Mouse (Mus musculus) erythroid progenitor cell, adult 5-6 weeks (primary cell): Measurements from ENCODE around the gene Gpr15. TPM values are rescaled to one million over a fixed set of nuclear protein-coding genes. Genes with fewer than 3 reads are reported as not detected.

Experiments used
- ATAC-seq: replicated peaks from 2 replicates; pipeline ENCODE4 v1.8.0; 2016; ENCODE audit warnings: moderate number of reproducible peaks, mild to moderate bottlenecking, moderate TSS enrichment, inconsistent platforms; ENCODE audit not compliant: poor library complexity, low FRiP score, severe bottlenecking
- total RNA-seq, 2 experiments: library from RNA; stranded (forward) in 1 of 2; stranded (reverse) in 1 of 2; fragments of 150-400 nt in 1 of 2; fragments of 186-747, 209-891 nt in 1 of 2; gene quantifications; 2 replicates each; pipeline versions ENCODE4 v1.2.3 to v1.2.4; 2015 to 2017; ENCODE audit warnings: low replicate concordance in 2 of 2

The Gpr15 gene
- total RNA-seq (2015; ENCODE audit: low replicate concordance) (1.1 TPM in 1 of 2 replicates, not detected in the other), total RNA-seq (2017; ENCODE audit: low replicate concordance) (not detected in 2 replicates)

DNA sequence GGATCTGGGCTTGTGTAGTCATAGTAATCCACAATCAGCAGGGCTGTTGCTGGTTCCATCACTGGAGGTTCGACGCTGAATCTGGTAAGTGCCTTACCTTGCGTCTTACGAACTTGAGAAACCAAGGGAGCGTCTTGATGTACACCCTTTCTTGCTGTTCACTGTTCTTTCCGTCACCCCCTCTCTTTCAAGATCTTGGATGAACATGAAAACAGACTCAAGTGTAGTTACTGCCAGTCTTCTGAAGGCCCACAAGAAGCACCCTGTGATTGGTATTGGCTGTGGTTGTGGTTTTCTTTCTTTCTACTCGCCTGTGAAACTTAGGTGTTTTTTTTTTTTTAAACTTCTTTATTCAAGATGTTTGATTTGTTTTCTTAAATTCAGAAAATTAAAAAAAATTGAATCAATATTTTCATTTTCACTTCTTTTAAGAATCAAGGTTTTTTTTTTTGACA lies at the start of gene Gpr15:
TSS of gene Gpr15 (minus strand) at position 405 of the 455 bp plus-strand sequence.
- no peak for ATAC-seq

- no peak for ATAC-seq
Measured at GRCm38 (mm10) chr16:58763076-58763475, 44.2 kb upstream of the Gpr15 start, which contains the start of gene Olfr172. Olfr172 (minus strand) TSS chr16:58763176.

- no peak for ATAC-seq
Measured at GRCm38 (mm10) chr16:58756191-58756590, 37.3 kb upstream of the Gpr15 start.

DNA sequence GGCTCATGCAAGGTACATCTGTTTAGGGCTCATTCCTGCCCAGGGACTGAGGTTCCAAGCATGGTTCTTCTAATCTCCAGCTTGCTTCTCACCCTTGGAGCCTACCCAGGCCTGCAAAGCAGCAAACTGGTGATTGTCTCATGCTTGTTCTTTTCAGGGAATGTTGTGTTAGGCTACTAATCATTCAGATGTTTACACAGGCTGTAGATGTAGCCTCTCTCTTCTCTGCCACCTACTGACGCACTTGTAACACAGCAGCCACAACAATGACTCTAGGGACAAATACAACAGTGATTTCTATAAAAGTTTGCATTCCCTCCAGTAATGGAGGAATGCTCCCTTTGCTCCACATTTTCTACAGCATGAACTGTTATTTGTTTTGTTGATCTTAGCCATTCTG lies 32.4 kb upstream of the Gpr15 start:
- ATAC-seq = no peak

DNA sequence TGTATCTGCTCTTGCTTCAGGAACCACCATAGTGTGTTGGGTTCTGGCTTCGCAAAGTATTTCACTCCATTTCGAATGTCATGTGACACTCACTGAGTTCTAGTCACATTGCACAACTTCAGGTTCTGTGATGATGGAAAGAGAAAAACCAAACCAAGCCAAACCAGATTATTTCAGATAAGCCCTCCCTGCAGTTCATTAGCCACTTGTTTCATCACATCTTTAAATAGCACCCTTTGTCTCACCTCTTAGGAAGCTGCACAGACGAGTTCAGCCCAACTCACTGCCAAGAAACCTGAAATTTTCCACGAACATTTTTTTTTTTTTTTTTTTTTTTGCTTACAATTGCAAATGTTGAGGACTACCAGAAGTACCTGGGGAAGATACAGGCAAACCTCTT lies 27.8 kb upstream of the Gpr15 start:
- ATAC-seq = no peak

GRCm38 (mm10) chr16:58740751-58741150 lies 21.9 kb upstream of the Gpr15 start:
- no peak for ATAC-seq

DNA sequence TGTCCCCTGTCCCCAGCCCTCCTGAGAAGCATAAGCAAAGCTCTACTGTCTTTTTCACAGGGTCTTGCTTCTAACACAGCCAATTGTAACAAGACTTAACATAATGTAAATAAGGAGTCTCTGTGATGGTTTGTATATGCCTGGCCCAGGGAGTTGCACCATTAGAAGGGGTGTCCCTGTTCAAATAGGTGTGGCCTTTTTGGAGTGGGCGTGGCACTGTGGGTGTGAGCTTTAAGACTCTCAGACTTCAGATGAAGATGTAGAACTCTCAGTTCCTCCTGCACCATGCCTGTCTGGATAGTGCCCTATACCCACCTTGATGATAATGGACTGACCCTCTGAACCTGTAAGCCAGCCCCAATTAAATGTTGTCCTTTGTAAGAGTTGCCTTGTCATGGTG lies 19.9 kb upstream of the Gpr15 start:
- ATAC-seq = peak; percentile 75; the same call in 1 of the 2 replicates

DNA sequence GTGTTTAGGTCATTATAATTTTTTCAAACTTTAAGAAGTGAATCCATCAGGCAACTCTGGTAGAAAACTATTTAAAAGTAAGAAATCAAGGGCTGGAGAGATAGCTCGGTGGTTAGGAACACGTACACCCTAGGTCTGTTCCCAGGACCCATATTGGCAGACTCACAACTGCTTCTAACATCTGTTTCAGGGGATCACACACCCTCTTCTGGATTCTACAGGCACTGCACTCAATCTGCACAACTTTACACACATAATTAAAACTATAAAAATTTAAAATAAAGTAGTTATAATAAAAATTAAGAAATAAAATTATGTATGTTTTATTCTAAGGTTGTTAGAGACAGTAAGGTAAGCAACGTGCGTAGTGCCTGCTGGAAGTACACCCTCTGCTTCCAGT lies 19.3 kb upstream of the Gpr15 start:
- ATAC-seq = no peak

DNA sequence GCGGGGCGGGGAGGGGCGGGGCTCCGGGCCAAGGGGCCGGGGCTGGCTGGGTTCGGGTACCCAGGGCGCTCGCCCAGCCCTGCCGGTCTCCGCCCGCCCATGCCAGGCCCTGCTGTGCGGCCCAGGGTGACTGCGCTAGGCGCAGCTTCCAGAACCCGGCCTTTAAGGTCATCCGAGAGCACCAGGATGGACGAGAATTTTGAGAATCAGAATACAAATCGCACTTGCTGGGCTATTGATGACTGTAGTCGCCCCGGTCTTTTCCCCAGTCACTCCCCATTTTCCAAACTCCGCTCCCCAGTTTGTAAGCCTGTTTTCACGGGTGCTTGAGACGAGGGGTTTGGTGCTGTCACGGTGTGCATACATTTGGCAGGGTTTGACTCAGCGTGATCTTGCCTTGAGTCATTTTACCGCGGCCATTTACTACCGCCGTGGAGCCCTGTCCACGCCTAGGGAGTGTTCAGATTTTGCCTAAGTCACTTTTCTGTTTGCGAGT lies 9.4 kb upstream of the Gpr15 start:
- ATAC-seq = peak; percentile 71

DNA sequence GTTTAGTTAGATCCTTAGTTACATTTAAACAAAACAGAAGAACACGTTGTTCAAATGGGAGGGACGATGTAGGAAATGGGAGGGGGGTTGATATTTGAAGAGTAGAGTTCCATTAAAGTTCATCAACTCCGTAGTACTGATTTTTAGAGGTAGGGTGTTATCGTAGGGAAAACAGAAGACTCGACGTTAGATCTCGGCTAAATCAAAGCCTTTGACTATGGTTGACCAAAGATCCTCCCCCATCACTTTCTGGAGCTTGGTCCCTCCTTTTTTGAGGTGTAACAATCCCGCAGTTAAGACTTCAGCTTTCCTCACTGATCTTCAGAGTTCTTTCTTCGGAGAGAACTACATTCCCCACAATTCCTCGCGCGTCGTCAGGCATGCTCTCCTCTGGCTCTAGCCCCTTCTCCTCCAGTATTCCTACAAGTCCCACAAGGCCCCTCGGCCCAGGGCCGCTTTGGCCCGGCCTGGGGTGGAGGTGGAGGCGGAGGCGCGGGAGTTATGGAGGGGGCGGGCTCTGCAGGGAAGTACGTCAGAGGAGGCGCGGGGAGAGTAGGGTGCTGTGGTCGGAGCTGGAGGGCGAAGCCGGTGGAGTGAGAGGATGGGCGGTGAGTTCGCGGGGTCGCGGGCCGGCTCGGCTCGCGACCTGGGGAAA lies 8.7 kb upstream of the Gpr15 start, which contains the start of gene Cldnd1:
TSS of gene Cldnd1 (plus strand) at position 434 of the 655 bp plus-strand sequence.
- ATAC-seq = peak; percentile 99

DNA sequence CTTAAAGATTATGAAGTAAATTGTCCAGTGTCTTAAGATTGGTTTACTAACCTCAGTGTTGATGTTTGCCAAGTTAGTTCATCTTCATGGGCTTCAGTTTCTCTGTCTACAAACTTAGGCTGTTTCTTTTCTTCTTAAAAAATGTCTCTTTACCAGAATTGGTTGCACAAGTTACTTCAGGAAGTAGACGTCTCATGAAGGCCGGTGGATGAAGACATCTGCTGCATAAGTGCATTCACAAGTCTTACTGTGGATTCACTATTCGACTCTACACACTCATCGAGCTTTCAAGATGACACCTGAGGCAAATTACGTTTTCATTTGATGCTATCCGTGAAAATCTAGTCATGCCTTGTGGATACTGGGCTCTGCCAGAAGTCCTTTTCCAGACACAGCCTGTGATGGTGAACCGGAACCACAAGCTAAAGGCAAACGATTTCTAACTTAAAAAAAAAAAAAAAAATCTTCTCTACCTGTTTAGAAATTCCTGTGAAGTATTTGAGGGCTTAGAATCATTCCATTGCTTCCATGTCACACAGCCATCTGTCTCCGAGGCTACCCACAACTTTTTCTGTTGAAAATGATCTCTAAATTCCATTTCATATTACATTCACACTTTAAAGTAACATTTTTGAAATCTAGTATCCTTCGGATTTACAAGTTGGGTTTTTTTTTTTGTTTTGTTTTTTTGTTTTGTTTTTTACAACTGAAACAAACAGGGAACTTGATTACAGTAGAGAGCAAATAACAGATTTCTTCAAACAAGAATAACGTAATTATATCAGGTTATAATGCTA lies 8.0 kb upstream of the Gpr15 start:
- ATAC-seq = no peak

DNA sequence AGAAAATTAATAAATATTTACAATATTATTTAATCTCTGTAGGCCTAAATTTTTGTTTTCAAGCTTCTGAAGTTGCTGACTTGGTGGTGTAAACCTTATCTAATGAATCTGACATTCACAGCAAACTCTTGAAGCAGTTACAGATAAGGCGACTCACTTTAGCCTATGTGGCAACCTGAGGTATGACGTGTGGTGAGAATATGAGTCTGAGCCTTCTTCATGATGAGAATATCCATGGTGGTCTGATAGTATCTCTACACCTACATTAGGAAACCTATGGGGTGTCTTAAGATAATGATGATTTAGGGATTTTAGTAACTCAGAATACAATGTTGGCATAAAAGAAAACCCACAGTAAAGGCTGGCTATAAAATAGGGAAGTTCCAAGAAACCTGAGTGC lies 3.4 kb upstream of the Gpr15 start:
- ATAC-seq = no peak

DNA sequence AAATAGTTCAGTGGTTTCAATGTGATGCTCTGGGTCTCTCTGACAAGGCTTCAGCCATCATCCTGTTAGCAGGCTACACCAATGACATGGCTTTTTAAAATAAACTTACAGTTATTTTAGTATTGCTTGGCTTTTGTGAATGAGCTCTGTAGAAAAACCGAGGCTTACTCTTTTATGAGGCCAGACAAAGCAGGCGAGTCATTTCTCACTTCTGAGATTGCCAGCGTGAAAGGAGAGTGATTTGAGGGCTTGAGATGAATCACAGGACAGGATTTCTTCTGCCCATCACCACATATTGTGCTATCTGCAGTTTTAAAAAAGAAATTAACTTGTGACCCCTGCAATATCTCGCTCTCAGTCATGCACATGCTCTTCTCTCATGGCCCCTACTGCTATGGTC lies 3.9 kb downstream of the Gpr15 start:
- ATAC-seq = no peak

- ATAC-seq = no peak
Measured at GRCm38 (mm10) chr16:58713128-58713527, 5.7 kb downstream of the Gpr15 start.

GRCm38 (mm10) chr16:58712221-58712620 lies 6.6 kb downstream of the Gpr15 start:
- no peak for ATAC-seq

GRCm38 (mm10) chr16:58709536-58709935 lies 9.3 kb downstream of the Gpr15 start:
- no peak for ATAC-seq

GRCm38 (mm10) chr16:58708601-58709475 lies 10.0 kb downstream of the Gpr15 start:
- no peak for ATAC-seq

DNA sequence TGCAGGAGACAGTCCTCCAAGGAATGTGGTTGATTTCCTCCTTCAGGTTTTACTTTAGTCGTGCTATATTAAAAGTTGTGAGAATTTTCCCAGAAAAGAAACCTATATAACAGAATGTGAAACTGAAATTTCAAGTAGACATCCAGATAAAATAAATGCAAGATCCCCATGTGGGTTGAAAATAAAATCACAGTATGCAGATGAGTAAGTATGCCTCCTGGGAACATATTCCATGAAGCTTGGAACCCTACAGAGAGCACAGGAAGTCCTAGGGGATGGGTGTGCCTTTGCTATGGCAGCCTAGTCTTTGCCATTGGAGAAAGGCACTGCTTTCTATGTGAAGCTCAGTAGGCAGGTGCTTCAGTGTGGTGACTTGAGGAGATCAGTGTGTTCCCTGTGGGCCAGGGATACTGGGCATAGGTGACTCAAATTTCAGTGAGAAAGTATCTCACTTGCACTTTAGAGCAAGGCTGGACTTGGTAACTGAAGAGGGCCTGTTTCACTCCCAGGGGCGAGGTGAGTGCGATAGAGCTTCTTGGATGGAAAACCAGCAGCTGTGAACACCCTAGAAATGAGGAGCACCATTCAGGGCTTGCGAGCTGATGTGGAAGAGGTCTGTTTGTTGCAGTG lies 11.5 kb downstream of the Gpr15 start:
- no peak for ATAC-seq

DNA sequence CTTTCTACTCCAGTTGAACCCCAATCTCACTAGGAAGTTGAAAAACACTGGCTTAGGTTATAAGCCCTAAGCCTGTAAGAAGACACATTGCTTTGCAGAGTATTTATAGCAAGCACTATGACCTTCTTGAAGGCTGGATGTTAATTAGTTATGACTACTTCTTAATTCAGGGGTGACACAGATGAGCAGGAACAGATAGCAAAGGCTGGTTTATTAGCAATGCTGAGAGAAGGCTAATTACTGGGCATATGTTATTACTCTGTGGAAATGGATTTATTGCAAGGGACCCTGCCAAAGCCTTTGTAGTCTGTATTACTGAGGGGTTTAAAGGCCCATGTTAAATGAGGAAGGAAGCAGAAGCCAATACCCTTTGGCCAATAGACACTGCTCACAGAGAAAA lies 13.9 kb downstream of the Gpr15 start:
- no peak for ATAC-seq
